Mouse (Mus musculus): ENCODE measurements around the gene Oxld1.
"Not testable (repeated sequence)": the region's sequence is repeated elsewhere in the genome, so short reads cannot be mapped to it uniquely, and the experiment has no call there.

Gene Oxld1

DNA sequence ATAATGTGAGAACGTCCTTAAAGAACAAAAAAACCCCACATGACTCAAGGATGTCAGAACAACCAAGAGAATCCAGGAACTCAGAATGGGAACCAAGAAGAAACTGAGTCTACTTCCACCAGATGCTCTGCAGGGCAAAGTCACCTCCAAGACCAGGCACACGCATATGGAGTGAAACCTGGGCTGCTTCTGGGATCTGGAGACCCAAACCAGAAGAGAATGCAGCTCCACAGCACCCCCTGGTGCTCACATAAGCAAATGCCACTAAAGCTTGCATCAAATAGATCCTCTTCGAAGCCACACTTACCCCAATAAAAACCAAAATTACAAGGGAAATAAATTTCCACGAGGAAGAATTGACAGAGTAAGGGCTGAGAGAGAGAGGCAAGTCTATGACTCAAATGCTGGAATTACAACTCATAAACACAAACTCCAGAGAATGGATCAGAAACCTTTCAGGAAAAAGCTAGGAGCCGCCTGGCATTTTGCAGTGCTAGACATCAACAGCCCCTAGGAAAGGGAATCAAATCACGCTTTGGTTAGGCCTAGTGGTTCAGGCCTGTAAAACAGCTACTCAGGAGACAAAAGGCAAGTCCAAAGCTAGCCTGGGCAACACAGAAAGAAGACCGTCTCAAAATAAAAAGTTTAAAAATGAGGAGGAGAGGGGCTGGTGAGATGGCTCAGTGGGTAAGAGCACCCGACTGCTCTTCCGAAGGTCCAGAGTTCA is 34.1 kb downstream of the Oxld1 start:
- in situ Hi-C loops (cut with MboI, MseI): no loop called here

DNA sequence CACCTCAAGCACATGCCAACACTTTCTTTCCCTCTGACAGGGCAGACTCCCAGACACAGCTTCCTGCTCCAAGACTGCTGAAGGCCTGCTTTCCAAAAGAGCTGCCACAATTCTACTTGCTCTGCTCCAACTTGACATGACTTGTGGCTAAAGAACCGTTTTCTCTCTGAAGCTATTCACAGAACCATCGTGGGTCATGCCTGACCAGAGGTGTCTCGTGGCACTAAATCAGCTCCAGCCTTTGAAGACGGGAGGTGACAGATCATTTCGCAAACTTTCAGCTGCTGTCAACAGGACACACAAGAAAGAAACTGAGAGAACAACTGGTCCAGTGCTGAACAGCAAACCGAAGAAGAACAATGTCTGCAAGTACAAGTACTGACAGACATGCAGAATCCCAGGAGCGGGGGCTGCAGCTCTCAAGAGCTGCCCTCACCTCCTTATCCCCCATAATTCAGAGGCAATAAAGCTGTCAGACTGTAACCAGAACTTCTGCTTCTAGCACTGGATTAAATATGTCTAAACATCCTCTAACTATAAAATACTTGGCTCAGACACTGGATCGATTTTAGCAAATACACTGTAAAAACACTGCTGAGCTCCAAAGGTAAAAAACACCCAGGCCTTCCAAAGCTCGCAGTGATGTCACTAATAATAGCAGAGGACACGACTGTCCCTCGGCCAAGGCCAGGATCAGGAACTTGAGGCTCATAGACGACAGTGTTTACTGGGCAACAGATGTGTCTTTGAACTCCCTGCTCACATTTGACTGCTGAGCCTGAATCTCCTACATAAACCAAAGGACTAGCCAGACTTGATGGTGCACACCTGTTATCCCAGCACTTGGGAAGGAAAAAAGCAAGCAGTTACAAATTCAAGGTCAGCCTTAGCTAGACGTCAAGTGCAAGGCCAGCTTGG is 35.0 kb downstream of the Oxld1 start:
- in situ Hi-C loops (cut with MboI, MseI): no loop called here

DNA sequence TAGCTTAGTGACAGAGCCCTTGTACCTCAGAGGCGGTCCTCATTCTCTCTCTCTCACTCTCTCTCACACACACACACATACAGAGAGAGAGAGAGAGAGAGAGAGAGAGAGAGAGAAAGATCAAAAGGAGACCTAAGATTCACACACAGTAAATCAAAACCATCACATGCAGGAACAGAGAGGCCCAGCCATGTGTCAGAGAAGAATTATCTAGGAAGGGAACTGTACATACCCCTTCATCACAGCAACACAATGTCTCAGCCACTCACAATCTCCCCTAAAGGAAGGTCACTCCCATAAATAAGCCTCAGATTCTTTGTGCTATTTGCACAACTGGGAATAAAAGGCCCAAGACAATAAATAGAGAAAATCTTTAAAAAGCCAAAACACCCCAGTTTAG is 39.3 kb downstream of the Oxld1 start:
- in situ Hi-C loops (cut with MboI, MseI): no loop called here

DNA sequence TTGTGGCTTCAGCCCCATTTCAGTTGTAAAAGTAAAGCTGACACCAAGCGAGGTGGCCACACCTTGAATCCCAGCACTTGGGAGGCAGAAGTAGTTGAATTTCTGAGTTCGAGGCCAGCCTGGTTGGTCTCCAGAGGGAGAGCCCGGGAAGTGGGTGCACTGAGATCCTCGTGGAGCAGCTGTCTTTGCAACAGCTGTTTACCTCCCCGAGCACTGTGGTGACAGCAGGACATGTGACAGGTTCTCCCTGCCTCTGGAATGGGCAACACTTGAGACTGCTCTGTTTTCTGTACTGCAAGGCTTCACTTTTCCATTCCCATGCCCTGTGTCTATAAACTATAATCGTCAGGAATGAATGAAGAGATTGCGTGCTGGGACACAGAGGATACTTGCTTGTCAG is 40.0 kb downstream of the Oxld1 start:
- in situ Hi-C loops (cut with MboI, MseI): no loop called here

DNA sequence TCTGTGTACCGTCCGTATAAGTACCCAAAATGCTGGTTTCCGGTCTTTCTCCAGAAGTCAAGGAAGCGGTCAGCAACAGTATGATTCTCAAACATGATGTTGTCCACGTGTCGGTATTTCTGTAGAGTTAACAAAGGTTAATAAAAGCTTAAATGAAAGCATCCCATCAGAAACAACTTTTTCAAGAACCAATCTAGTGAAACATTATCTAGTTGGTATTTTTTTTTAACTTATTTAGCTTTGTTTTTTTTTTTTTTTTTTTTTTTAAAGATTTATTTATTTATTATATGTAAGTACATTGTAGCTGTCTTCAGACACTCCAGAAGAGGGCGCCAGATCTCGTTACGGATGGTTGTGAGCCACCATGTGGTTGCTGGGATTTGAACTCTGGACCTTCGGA is 44.2 kb downstream of the Oxld1 start:
- in situ Hi-C loops (cut with MboI, MseI): not testable (repeated sequence)

Data from T-helper 2 cell (primary cell).